Mouse (Mus musculus) ES-CJ7 (cell line): ENCODE data around the gene Cbx8.
A peak's percentile ranks its signal among the peaks of the same experiment; 100 is the strongest.

Experiments
- DNase-seq: peaks from one replicate; pipeline ENCODE4 v3.0.0; 2011; ENCODE audit warnings: low read depth, low spot score

Gene Cbx8

GRCm38 (mm10) chr11:119078691-119079444 is 38.1 kb upstream of the Cbx8 start:
- DNase-seq, result no peak

GRCm38 (mm10) chr11:119077755-119078154 is 37.0 kb upstream of the Cbx8 start:
- DNase-seq, result no peak

- DNase-seq, result no peak
Measured at GRCm38 (mm10) chr11:119075805-119076204, 35.0 kb upstream of the Cbx8 start.

GRCm38 (mm10) chr11:119073876-119074433 is 33.2 kb upstream of the Cbx8 start:
- DNase-seq, result no peak

- DNase-seq, result no peak
Measured at GRCm38 (mm10) chr11:119072986-119073385, 32.2 kb upstream of the Cbx8 start.

- no peak for DNase-seq
Measured at GRCm38 (mm10) chr11:119072239-119072638, 31.5 kb upstream of the Cbx8 start.

- DNase-seq, result no peak
Measured at GRCm38 (mm10) chr11:119066841-119067240, 26.1 kb upstream of the Cbx8 start.

- DNase-seq, result peak; percentile 51
Measured at GRCm38 (mm10) chr11:119059256-119059655, 18.5 kb upstream of the Cbx8 start.

- peak; percentile 30 for DNase-seq
Measured at GRCm38 (mm10) chr11:119058041-119058995, 17.5 kb upstream of the Cbx8 start.

GRCm38 (mm10) chr11:119057291-119057690 is 16.5 kb upstream of the Cbx8 start:
- DNase-seq, result no peak

GRCm38 (mm10) chr11:119056301-119057211 is 15.8 kb upstream of the Cbx8 start:
- peak; percentile 66 for DNase-seq

- no peak for DNase-seq
Measured at GRCm38 (mm10) chr11:119055571-119056131, 14.9 kb upstream of the Cbx8 start.

GRCm38 (mm10) chr11:119054351-119055345 is 13.9 kb upstream of the Cbx8 start:
- DNase-seq, result peak; percentile 65

GRCm38 (mm10) chr11:119053738-119054350 is 13.1 kb upstream of the Cbx8 start:
- DNase-seq, result peak; percentile 42

GRCm38 (mm10) chr11:119053257-119053670 is 12.5 kb upstream of the Cbx8 start:
- DNase-seq, result peak; percentile 96

- DNase-seq, result peak; percentile 84
Measured at GRCm38 (mm10) chr11:119052661-119053256, 12.0 kb upstream of the Cbx8 start.

GRCm38 (mm10) chr11:119051927-119052660 is 11.3 kb upstream of the Cbx8 start:
- peak; percentile 73 for DNase-seq

- no peak for DNase-seq
Measured at GRCm38 (mm10) chr11:119051426-119051825, 10.7 kb upstream of the Cbx8 start.
